Mouse (Mus musculus): Measurements from ENCODE around the gene Tekt3.

The Tekt3 gene

GRCm38 (mm10) chr11:63061446-63061845, at the start of gene Tekt3:
Tekt3 (plus strand) TSS chr11:63061654.
- no peak for DNase-seq (ENCODE audit: low spot score)

GRCm38 (mm10) chr11:63017327-63018082, 43.9 kb upstream of the Tekt3 start:
- no peak for DNase-seq (ENCODE audit: low spot score)

GRCm38 (mm10) chr11:63018083-63018622, 43.3 kb upstream of the Tekt3 start:
- DNase-seq (ENCODE audit: low spot score) = no peak

GRCm38 (mm10) chr11:63020633-63021032, 40.8 kb upstream of the Tekt3 start:
- no peak for DNase-seq (ENCODE audit: low spot score)

GRCm38 (mm10) chr11:63021141-63021806, 40.2 kb upstream of the Tekt3 start:
- no peak for DNase-seq (ENCODE audit: low spot score)

- no peak for DNase-seq (ENCODE audit: low spot score)
These were observed 38.0 kb upstream of the Tekt3 start for GRCm38 (mm10) chr11:63023461-63023860.

- no peak for DNase-seq (ENCODE audit: low spot score)
These were observed 37.3 kb upstream of the Tekt3 start for GRCm38 (mm10) chr11:63024136-63024535.

- DNase-seq (ENCODE audit: low spot score) = no peak
These were observed 36.0 kb upstream of the Tekt3 start for GRCm38 (mm10) chr11:63025476-63025875.

GRCm38 (mm10) chr11:63026651-63027141, 34.8 kb upstream of the Tekt3 start:
- DNase-seq (ENCODE audit: low spot score) = no peak

- DNase-seq (ENCODE audit: low spot score) = no peak
These were observed 33.3 kb upstream of the Tekt3 start for GRCm38 (mm10) chr11:63028131-63028530.

GRCm38 (mm10) chr11:63029148-63029714, 32.2 kb upstream of the Tekt3 start:
- DNase-seq (ENCODE audit: low spot score) = no peak

- no peak for DNase-seq (ENCODE audit: low spot score)
These were observed 31.7 kb upstream of the Tekt3 start for GRCm38 (mm10) chr11:63029721-63030120.

GRCm38 (mm10) chr11:63035420-63036211, 25.8 kb upstream of the Tekt3 start:
- DNase-seq (ENCODE audit: low spot score) = no peak

GRCm38 (mm10) chr11:63040002-63040661, 21.3 kb upstream of the Tekt3 start:
- no peak for DNase-seq (ENCODE audit: low spot score)

GRCm38 (mm10) chr11:63045771-63046170, 15.7 kb upstream of the Tekt3 start:
- no peak for DNase-seq (ENCODE audit: low spot score)

- DNase-seq (ENCODE audit: low spot score) = no peak
These were observed 15.1 kb upstream of the Tekt3 start for GRCm38 (mm10) chr11:63046380-63046779.

- DNase-seq (ENCODE audit: low spot score) = no peak
These were observed 11.0 kb upstream of the Tekt3 start for GRCm38 (mm10) chr11:63050362-63050932.

- DNase-seq (ENCODE audit: low spot score) = no peak
These were observed 10.4 kb upstream of the Tekt3 start for GRCm38 (mm10) chr11:63051041-63051440.

- no peak for DNase-seq (ENCODE audit: low spot score)
These were observed 9.5 kb upstream of the Tekt3 start for GRCm38 (mm10) chr11:63051996-63052395.

- no peak for DNase-seq (ENCODE audit: low spot score)
These were observed 5.9 kb upstream of the Tekt3 start for GRCm38 (mm10) chr11:63055596-63055995.

- DNase-seq (ENCODE audit: low spot score) = no peak
These were observed 3.0 kb upstream of the Tekt3 start for GRCm38 (mm10) chr11:63058375-63058952.
